Mouse (Mus musculus): ENCODE data around the gene 4933434E20Rik.

The 4933434E20Rik gene

DNA sequence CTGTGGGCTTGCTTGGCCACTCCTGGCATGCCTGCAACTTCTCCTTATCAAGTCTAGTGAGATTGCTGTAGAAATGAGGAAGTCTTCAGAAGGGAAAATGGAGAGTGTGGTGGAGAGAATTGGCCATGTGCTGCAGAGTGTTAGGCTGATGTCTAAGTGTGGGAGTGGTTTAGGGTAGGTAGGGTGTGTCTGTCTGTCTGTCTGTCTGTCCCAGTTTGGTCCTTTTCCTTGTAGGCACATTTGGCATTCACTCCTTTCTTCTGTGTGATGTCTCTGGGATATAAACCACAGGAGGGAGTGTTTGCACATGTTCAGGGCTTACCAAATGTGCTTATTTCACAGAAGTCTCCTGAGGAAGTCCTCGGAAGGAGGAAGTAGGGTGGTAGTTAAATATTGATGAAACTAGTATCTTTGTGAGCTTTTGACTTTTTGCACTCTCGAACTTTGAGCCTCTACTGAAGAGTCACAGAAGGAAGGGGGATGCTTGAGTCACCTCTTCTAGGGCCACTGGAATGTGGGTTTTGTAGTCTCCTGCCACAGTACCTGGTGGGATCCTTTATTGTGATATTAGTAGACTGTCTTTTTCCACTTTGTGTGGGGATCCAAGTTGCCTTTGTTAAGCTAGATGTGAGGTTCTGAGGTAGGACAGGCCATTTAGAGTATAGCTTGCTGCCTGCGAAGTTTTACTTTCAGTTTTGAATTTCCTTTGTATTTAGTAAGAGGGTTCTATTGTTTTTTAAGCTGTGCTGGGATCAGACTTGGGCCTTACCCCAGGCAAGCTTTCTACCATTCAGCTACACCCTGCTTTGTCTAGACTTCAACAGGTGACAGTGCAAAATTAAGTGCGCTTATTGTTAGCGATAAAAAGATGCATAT is 30.2 kb downstream of the 4933434E20Rik start:
- no peak for DNase-seq (ENCODE audit: low spot score)

DNA sequence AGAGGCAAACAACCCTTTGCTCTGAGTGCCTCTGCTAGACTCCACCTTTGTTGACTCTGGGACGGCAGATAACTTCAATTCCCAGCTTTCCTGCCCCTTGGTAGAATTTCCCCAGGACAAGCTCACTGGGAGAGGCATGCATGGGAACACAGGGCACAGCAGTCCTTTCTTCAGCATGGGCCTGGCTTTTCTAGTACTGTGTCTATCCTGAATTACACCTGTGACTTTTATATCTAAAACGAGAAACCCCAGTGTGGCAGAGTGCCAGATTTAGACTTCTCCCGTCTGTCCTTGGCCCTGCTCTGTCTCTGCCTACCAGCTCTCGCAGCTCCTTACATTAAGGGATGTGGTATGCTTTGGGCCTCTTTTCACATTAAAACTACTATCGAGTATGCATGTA is 31.6 kb downstream of the 4933434E20Rik start:
- no peak for DNase-seq (ENCODE audit: low spot score)

DNA sequence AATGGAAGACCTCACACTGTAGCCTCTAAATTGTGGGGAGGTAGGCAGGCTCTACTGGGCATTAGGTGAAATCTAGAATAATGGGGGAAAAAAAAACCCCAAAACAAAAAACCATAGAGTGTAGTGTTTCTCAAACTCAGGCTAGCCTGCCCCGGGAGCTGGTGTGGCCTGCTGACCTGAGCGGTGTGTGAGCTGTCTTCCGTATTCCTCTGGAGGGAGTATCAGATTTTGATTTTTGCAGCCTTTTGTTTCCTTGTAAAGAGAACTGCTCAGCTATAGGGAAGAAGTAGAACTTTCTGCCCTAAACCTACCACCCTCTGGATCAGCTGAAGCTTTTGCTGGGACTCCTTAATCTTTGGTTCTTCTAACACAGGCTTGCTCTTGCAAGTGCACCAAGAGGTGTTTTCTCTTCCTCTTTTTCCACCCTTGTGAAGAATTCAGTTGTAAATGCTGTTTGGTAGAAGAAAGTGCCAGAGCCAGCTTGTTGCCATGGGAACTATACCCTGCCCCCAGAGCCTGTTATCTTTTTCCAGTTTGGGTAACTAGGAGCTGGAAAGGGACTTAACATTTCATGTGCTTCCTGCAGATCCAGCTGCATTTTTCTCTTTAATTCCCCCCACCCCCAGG is 32.4 kb downstream of the 4933434E20Rik start:
- DNase-seq (ENCODE audit: low spot score), result peak; percentile 42

DNA sequence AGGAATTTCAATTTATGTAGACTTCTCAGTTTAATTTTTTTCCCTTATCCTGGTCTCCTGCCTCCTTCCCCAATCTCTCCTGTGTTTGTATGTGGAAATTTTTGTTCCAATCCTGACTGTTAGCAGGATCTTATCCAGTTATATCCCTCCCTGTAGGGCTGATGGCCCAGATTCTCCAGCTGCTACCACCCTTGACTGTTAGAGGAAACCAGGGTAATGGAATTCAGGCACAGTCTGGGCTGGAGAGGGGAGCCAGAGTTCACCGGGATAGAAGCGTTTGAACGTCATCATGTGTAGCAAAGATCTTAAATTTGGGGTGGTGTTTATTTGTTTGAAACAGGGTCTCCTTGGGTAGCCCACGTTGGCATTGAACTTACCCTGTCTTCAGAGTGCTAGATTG is 33.4 kb downstream of the 4933434E20Rik start:
- no peak for DNase-seq (ENCODE audit: low spot score)

DNA sequence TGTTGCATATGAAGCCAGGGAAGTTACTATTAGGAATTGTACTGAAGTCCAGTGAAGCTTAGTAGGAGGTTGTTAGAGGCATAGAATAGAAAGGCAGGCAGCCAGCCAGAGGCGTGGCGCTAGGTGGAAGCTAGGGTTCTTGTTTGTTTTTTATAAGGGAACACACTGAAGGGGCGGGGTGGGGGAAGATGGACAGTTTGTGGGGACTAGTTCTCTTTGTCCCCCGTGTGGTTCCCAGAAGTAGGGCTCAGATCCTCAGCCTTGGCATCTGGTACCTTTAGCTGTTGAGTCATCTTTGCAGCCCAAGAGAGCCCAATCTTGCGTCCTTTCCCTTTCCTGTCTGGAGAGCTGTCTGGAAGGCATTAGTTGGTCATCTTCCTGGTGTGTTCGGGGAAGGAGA is 33.8 kb downstream of the 4933434E20Rik start:
- no peak for DNase-seq (ENCODE audit: low spot score)

DNA sequence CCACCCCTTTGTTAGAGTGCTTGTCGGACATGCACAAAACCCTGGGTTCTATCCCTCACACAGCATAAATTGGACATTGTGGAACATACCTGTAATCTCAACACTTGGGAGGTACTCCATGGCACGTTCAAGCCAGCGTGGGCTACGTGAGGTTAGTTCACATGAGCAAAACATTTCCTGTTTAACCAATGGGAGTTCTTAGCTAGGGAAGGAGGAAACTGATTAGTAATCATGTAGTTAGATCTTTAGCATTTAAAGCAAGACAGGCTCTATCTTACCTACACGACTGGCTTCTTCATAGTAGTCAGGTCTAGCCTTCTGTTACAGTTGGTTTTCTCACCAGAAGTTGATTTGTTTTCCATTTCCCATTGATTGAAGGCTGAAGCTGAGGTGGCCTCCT is 34.6 kb downstream of the 4933434E20Rik start:
- no peak for DNase-seq (ENCODE audit: low spot score)

DNA sequence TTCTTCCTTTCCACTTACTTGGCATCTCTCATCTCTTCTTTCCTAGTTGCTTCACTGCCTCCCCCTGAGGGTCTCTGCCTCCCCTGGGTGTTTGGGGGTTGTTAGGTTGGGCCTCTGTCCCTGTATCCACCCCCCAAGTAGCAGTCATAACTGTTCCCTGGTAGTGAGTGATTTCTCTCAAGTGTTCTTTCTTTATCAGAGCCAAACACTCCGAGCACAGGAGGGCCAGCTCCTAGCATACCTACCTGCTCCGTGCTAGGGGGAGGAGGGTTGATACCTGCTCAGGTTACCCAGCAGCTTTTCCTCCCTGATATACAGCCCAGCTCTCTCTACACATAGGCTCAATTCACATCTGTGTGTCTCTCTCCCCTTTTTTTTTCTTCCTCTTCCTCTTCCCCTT is 37.2 kb downstream of the 4933434E20Rik start:
- DNase-seq (ENCODE audit: low spot score), result no peak

DNA sequence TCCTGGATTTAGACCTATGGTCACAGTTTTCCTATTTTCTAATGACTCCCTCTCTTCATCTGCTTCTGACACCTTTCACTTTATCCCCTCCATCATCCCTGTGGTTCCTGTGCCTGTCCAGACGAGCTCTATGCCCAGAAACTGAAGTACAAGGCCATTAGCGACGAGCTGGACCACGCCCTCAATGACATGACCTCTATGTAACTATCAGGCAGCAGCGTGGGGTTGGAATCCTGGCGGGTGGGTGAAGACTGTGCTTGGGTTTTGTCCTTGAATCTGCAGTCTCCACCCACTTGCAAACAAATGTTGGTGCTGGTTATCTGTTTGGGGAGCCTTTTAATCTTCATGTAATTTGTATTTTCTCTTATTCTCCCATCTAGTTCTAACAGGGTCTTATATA is 39.5 kb downstream of the 4933434E20Rik start:
- DNase-seq (ENCODE audit: low spot score), result no peak

DNA sequence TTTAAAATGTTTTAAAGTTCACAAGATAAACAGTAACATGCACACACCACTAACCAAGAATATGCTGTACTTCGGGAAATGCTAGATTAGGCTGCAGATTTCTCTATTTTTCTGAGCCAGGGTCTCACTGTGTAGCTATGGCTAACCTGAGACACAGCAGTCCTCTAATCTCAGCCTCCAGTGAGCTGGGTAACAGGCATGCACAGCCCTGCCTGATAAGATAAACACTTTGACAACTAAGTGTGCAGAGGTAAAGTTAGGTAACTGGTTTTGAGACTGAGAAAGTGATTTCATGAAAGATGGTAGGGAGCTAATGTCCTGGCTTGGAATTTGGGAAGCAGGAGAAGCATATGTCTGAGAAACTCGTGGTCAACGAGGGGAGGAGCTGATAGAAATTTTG is 43.0 kb downstream of the 4933434E20Rik start:
- no peak for DNase-seq (ENCODE audit: low spot score)

DNA sequence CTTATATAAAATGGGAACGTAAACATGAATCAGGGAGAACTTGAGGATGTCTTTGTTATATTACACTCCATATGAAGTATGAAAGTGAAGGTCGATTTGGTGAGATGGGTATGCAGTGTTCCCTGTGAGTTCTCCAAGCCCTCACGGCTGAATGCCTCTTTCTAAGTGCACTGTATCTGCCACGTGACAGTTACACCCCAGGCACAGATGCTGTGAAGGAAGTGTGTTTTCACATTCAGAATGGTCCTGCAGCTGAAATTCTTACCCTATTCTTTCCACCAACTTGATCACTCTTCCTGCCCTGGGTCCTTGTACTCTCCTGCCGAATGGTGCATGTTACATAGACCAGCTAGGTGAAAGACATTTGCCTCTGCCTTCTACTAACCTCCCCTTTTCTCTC is 46.5 kb downstream of the 4933434E20Rik start:
- DNase-seq (ENCODE audit: low spot score), result no peak

DNA sequence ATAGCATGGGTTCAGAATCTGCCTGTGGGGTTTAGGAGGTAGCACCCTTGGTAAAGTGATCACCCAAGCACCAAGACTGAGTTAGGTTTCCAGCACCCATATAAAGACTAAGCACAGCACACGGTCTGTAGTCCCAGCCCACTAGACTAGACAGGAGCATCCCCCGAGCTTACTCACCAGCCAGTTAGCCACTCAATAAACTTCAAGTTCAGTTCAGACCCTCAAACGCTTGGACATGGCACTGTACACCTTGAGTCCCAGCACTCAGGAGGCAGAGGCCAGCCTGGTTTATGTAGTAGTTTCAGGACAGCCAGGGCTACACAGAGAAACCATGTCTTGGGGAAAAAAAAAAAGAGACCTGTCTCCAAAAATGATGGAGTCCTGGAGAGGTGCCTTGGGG is 49.6 kb downstream of the 4933434E20Rik start:
- DNase-seq (ENCODE audit: low spot score), result no peak

DNA sequence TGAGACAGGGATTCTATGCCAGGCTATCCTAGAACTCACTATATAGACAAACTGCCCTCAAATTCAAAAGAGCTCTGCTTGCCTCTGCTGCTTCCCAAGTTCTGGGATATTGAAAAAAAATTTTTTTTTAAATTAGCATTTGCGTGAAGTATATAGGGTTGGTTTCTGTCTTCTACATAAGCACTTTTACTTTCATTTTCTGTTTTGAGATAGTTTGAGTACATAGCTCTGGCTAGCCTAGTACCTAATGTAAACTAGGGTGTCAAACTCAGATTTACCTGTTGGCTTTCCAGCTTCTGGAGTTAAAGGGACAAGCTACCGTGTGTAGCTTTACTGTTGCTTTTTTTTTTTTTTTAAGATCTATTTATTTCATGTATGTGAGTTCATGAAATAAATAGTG is 50.2 kb downstream of the 4933434E20Rik start:
- DNase-seq (ENCODE audit: low spot score), result no peak

DNA sequence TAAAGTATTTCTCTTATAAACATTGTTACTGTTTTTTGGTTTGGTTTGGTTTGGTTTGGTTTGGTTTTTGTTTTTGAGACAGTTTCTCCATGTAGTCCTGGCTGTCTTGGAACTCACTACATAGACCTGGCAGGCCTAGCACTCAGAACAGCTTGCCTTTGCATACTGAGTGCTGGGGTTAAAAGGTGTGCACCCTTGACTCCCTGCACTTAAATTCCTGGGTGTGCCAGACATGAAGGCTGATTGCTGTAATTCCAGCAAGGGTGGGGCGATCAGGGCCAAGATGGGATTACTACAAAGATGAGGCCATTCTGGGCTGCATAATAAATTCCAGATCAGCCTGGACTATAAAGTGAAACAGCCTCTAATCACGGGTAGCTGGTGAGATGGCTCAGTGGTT is 50.8 kb downstream of the 4933434E20Rik start:
- no peak for DNase-seq (ENCODE audit: low spot score)

DNA sequence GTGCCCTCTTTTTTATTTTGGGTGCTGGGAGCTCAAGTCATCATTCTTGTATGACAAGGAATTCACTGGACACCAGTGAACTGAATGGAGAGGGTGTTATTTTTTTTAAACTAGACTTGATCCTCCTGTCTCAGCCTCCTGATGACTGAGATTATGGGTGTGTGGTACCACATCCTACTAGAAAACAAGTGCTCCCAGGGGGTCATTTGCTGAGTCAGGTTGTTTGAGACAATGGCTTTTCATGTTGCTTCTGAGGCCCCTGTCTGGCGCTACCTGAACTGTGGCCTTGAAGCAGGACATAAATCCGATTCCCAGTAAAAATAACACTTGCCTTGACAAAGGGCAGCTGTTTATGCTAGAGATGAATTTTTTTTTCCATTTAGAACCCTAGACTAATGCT is 51.7 kb downstream of the 4933434E20Rik start:
- DNase-seq (ENCODE audit: low spot score), result no peak

DNA sequence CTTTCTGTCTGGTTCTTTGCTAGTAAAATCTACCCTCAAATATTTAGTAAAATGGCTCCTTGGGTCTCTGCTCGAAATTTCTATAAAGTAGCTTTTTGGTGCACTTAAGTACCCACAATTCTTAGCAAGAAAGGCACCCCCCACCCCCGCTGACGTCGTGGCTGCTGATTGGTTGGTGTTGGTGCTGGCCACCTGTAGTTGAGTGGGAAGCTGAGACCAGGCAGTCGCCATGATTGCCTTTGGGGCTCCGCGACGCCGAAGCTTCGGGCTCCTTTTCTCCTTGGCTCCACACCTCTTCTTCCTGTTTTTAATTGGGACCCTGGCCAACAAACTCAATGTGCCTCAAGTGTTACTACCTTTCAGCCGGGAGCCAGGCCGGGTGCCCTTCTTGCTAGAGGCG is 52.5 kb downstream of the 4933434E20Rik start, which contains the start of gene Nup210l:
Gene Nup210l, plus strand, starts transcription at position 195 of the 400 bp plus-strand sequence.
- no peak for DNase-seq (ENCODE audit: low spot score)

DNA sequence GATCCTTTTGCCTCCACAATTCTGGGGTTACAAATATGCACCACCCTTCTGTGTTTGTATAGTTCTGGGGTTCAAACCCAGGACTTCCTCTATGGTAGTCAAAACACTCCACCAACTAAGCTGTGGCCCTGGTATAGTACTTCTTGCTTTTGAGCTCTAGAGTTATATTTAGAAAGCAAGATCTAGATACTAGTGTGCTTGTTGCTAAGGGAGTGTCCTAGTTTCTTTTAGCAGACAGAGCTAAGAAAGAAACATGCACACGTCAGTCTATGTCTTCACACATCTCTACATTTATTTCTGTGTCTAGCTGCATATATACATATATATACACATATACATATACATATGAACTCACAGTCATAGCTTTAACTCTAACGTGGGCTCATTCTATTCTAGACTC is 60.3 kb downstream of the 4933434E20Rik start:
- DNase-seq (ENCODE audit: low spot score), result no peak

DNA sequence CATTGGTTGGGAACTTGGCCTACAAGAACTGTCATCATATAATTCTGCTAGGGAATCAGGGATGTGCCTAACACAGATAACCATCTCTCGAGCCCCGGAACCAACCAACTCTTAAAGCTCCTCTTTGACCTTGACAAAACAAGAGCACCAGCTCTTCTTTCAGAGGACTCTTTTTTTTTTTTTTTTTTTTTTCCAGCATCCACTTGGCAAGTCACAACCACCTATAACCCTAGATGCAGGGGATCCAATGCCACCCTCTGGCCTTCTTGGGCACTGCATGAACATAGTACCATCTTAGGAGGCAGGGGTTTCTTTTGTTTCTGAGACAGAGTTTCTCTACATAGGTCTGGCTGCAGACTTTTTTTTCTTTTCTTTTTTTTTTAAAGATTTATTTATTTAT is 62.9 kb downstream of the 4933434E20Rik start:
- DNase-seq (ENCODE audit: low spot score), result no peak

DNA sequence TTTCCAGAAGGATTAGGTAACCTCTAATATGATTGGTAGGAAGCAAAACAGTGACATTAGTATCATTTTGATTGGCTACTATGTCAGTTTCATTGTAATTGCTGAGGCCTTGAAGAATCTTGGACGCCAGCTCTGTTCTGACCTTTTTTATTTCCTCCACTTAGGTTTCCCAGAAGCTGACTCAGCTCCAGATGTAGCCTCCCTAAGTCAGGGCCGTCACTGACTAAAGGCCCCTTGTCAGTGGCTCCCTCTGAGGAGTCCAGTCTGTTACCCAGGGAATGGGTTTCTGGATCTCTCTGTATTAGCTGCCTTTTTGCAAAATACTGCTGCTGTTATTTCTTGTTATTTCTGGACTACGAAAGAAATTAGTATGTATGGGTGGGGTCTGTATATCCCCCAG is 64.1 kb downstream of the 4933434E20Rik start:
- DNase-seq (ENCODE audit: low spot score), result no peak
